Mouse (Mus musculus) activated CD4-positive, CD25-positive, alpha-beta regulatory T cell, adult 4 months (primary cell): ENCODE measurements around the gene Arhgap6. TPM values are rescaled to one million over a fixed set of nuclear protein-coding genes. Genes with fewer than 3 reads are reported as not detected.

Source experiments
- ATAC-seq: one replicate; pipeline ENCODE4 v1.8.0; 2017
- polyA plus RNA-seq, 2 experiments: library from polyadenylated mRNA; unstranded; fragments of 100-300 nt; shearing (Covaris generic); gene quantifications; one replicate each; pipeline ENCODE4 v1.2.1; 2017

Arhgap6 gene
- polyA plus RNA-seq, 2 experiments from 2014 or later, result 0.24 to 0.41 TPM

- no peak for ATAC-seq
Observed at GRCm38 (mm10) chrX:169007066-169007465, 212.2 kb downstream of the Arhgap6 start.

- no peak for ATAC-seq
Observed at GRCm38 (mm10) chrX:169012701-169013100, 217.8 kb downstream of the Arhgap6 start.

DNA sequence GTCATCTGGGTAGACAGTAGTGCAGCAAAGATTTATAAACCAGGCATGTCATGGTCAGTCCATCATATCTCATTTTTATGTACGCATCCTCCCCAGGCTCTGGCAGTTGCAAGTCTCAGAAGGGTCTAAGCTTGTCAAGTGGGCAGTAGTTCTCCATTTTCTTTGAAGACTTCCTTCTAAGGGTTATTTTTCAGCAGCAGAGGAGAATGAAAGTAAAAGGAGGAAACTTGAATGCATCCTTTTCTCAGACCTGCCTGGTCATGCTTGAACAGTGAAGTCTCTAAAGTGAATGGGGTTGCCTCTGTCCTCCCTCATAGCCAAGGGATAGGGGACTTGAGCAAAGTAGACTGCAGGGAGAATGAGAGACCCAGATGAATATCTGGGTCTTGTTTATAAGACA lies 239.5 kb downstream of the Arhgap6 start:
- no peak for ATAC-seq

GRCm38 (mm10) chrX:169036403-169037296 lies 241.8 kb downstream of the Arhgap6 start:
- no peak for ATAC-seq

DNA sequence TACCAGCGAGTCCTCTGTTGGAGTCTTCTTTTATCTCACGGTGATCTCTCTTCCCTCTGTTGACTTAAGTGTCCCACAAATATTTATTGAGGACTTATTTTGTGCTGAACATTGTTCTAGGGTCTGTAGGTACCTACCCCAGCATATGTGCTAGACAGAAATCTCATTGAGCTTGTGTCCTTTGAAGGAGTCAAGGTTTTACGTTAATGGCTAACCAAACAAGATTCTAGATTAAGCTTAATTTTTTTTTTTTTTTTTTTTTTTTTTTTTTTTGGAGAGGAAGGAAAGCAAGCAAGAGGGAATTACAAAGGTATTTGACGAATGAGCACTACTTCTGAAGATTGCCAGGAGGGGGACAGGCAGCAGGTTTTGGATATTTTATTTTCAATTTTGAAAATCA lies 242.5 kb downstream of the Arhgap6 start:
- no peak for ATAC-seq

DNA sequence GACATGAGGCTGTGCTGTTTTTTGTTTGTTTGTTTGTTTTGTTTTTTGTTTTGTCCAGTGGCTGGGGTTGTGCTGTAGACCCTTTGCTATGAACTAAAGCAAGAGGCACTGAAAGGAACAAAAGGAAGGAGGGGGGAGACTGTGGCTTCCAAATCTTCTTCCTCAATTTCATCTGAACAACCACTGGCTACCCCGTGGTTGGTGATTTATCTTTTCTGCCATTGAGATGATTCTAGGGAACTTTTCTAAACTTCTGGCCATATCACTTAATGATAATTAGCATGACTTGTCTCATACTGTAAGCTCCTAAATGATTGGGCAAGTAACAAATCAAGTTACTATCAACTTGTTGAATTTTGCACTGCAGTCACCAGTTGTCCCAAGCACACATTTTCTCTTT lies 249.0 kb downstream of the Arhgap6 start:
- ATAC-seq, result no peak

GRCm38 (mm10) chrX:169047595-169047994 lies 252.7 kb downstream of the Arhgap6 start:
- no peak for ATAC-seq

GRCm38 (mm10) chrX:169049550-169049949 lies 254.7 kb downstream of the Arhgap6 start:
- ATAC-seq, result no peak

GRCm38 (mm10) chrX:169053907-169054476 lies 259.1 kb downstream of the Arhgap6 start:
- ATAC-seq, result no peak

- no peak for ATAC-seq
Observed at GRCm38 (mm10) chrX:169062555-169062954, 267.7 kb downstream of the Arhgap6 start.

- ATAC-seq, result no peak
Observed at GRCm38 (mm10) chrX:169065298-169065697, 270.4 kb downstream of the Arhgap6 start.

- no peak for ATAC-seq
Observed at GRCm38 (mm10) chrX:169065922-169066321, 271.0 kb downstream of the Arhgap6 start.

DNA sequence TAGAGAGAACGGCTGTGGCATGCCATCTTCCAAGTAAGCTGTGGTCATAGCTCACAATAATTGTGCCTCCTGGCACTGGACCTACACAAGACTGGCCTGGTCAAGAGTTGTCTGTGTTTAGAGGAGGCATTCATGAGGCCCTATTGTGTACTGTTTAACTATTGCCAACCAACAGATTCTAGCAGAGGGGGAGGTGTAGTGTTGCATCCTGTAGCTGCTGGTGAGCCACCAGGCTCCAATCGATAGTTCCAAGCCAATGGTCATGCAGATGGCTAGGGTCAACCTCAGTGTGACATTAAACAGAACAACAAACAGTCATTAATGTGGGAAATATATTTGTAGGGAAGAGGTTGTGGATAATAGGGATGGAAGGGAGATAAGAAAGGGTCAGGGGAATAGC lies 280.1 kb downstream of the Arhgap6 start:
- no peak for ATAC-seq

DNA sequence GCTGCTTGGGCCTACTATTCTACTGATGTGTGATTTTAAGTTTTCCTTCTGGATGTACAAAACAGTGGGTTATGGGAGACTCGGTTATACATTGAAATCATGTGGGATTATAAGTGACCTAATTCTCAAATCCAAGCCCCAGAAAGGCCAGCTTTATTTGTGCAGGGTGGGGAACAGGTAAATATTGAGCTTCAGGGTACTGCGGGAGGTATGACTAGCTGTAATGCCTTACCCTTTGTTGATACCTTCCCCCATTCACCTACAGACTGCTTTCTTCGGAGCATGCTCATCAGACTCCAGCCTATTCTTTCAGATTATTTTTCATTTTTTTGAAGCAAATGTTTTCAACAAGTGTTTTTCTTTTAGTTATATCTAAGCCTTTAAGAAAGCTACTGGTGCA lies 286.7 kb downstream of the Arhgap6 start:
- ATAC-seq, result no peak

DNA sequence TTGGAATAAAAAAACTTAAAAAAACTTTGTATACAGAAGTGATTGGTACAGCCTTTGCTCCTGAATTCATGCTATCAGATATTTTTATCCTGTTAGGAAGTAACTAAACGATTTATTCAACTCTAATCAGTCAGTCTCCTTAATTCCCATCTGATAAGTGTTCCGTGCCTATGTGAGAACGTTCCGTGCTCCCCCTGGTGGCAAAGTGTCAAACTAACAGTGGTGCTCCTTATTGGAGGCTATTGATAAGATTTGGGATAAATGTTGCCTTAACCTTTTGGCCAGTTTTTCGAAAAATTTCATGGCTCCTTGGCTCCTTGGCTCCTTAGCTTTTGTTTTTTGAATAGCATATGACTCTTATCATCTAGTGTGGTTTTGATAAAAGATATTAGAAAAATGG lies 291.0 kb downstream of the Arhgap6 start:
- ATAC-seq, result peak; percentile 65

- no peak for ATAC-seq
Observed at GRCm38 (mm10) chrX:169089221-169089620, 294.3 kb downstream of the Arhgap6 start.

DNA sequence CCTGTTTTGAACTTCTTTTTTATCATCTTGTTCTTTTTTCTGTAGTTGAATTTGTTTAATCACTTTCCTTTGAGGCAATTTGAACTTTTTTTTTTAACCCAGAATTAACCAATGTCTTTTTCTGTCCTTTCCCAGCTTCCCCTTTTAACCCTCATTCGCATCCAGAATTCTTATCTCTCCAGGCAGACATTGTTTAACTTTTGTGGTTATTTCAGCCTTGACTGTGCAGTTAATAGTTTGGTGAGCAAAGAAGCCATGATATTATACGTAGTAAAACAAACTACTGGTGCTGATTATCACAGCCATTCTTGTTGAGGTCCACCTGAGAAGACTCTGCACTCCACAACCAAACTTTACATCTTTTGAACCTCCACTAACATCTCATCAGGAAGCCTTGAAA lies 299.7 kb downstream of the Arhgap6 start:
- no peak for ATAC-seq

DNA sequence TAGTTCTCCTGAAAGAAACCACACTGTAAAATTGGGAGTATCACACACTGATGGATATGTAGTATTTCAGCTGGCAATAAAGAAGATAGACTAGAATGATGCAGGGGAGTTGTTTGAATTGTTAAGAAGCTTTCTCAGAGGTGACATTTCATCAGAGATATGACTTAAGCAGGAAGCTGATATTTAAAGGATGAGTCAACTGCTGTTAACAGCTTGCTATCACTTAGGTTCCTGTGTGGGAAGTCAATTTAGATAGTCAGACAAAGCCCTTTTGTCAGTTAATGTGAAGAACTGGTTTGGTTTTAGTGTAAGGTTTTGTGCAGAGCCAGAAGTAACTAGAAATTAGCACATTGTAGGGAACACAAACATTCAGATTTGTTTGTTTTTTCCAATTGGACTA lies 300.7 kb downstream of the Arhgap6 start:
- ATAC-seq, result no peak

DNA sequence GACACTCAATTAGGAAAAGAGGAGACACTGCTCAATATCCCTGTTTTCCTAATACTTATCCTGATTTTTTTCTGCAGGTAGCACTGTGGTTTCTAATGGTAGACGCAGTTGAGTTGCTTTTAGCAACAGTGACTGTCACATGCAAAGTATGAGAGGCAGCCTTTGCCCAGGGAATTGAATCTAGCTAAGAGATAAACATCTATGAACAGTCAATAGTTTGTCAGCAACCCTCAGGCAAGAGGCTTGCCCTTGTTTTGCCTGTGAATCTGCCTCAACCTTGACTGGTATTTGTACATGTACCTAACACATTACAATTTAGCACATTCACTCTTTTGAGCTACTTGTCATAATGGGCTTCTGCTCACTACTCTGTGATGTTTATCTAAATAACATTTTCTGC lies 307.8 kb downstream of the Arhgap6 start:
- no peak for ATAC-seq

DNA sequence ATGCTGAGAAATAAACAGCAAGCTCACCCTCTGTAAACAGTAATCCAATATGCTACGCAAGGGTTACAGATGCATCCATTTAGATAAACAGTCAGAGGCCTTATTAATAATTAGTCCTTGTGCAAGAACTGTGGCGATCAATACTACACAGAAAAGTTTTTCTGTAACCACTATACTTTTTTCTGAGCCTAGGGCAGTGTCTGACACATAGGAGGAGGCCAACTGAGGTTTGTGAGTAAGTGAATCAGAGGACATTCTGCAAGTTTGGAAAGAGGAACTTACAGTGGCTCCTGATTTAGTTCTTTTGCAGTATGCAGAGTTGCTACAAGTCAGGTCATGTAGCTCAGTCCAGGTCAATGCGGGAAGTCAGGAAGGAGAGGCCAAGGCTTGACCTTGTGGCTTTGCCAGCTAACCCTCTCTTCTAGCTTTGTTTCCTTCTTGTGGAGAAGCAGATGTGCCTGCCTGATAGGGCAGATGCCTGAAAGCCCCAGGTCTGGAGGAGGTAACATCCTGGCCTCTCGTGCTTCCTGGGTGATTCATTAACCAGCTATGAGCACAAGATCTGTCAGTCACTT lies 311.2 kb downstream of the Arhgap6 start:
- ATAC-seq, result no peak

DNA sequence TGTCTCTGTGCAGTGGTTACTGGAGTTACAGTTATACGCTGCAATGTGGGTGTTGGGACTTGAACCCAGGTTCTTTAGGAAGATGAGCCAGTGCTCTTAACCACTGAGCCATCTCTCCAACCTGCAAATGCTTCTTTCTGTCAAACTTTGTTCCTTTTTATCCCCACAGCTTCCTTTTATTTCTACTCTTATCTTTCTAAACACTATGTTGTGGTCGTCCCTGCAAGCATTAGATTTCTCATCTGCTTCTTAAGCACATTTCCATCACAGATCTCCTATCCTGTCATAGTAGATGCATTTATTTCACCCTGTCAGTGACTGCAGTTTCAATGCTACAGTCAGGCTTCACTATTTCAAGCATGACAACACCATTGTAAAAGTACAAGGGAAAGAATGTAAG lies 312.5 kb downstream of the Arhgap6 start:
- ATAC-seq, result no peak

DNA sequence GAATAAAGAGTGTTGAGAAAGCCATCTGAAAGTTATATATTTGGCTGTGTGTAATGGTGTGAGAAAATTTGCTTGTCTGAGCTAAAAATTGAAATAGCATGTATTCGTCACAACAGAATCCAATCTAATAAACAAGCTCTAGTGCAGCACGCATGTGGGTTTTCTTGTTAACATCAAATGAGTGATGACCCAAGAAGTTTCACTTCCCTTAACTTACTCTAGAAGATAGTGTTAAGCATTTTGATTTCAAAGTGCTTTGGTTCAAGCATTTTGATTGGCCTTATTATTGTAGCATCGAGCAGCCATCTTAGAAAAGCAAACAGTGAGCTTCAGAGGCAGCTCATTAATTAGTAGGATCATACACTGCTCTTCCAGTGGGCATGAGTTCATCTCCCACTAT lies 315.1 kb downstream of the Arhgap6 start:
- no peak for ATAC-seq

DNA sequence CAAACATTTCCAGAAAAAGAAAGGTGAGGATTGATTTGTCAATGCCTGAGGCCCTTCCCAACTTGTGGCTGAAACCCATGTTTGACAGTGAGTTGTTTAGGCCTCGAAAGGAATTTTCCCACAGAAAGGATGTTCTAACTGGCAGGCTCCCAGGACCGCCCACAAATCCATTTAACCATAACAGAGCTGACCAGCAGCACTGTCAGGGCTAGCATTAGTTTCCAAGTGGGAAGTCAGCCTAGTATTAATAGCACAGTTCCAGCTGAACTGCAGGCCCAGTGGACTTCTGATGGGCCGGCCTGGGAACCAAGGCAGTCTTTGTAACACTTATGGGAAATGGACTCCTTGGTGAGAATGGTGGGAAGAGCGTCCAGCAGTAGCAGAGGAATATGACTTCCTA lies 317.8 kb downstream of the Arhgap6 start:
- no peak for ATAC-seq
